Mouse (Mus musculus) liver, embryonic 18 days (tissue): ENCODE data around the gene Fam3c. TPM values are rescaled to one million over a fixed set of nuclear protein-coding genes. Genes with fewer than 3 reads are reported as not detected.

Experiments used
- polyA plus RNA-seq: library from polyadenylated mRNA; depleted of rRNA; stranded (reverse); fragments of >200 nt; gene quantifications from 2 replicates; pipeline ENCODE4 v1.2.3, GENCODE M21; 2012; rRNA removed

The Fam3c gene
- 14.3 and 18.0 TPM in 2 replicates for polyA plus RNA-seq

DNA sequence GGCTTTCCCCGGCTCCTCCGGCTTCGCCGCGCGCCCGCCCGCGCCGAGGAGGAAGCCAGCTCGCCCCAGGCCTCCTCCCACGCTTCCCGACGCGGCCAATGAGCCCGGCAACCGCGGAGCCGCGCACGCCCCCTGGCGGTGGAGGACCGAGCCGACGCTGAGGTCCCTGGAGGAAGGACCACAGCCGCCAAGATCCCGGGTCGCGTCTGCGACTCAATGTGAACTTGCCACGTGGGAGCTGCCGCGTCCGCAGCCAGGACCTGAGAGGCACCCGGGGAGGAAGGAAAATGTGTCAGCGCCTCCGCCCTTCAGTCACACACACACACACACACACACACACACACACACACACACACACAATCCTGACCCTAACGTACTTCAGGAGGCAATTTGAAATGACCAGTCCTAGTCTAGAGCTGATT, at the start of gene Fam3c:
Gene Fam3c, minus strand, starts transcription at position 158 of the 422 bp plus-strand sequence.

GRCm38 (mm10) chr6:22288004-22288736, 67.9 kb downstream of the Fam3c start, which contains the start of gene Wnt16:
Gene Wnt16 (plus strand): TSS chr6:22288227.

Other genes with a start within 250 kb of the Fam3c start
- gene Wnt16, start 68.0 kb downstream of the Fam3c start, polyA plus RNA-seq: 0.02 and 0.05 TPM in 2 replicates